Mouse (Mus musculus): Measurements from ENCODE around the gene Gm20532. TPM values are rescaled to one million over a fixed set of nuclear protein-coding genes. Genes with fewer than 3 reads are reported as not detected.

Gene Gm20532
- polyA plus RNA-seq, 1 experiment from 2014 or later = not detected

- H3K36me3 ChIP-seq = no peaks in the 10 kb centered on the region
- H3K4me1 ChIP-seq = peaks cover 26% of the 10 kb centered on the region
- H3K4me3 ChIP-seq = no peak overlapping the region
- WGBS = 91% methylated on average over 12 of the region's 12 CpGs
- H3K9me3 ChIP-seq (replicated peaks) = no peaks in the 10 kb centered on the region
- no peaks in the 10 kb centered on the region for H3K27me3 ChIP-seq (ENCODE audit: low read depth, poor library complexity, severe bottlenecking)
- no peak overlapping the region for H3K27ac ChIP-seq (replicated peaks)
- DNase-seq (ENCODE audit: low spot score) = no peak
Observed at GRCm38 (mm10) chr2:26591416-26591815, 5.0 kb downstream of the Gm20532 start.

- DNase-seq (ENCODE audit: low spot score) = no peak
- Histone ChIP-seq H3K27ac (replicated peaks) (no peak overlapping the region), H3K36me3 (no peaks in the 10 kb centered on the region), H3K4me1 (peaks cover 6% of the 10 kb centered on the region), H3K4me3 (no peak overlapping the region), H3K27me3 (ENCODE audit: low read depth, poor library complexity, severe bottlenecking) (no peaks in the 10 kb centered on the region), H3K9me3 (replicated peaks) (no peaks in the 10 kb centered on the region)
- WGBS = 79% methylated on average over 9 of the region's 9 CpGs
Observed at GRCm38 (mm10) chr2:26593211-26594021, 7.0 kb downstream of the Gm20532 start.

- Histone ChIP-seq H3K36me3 (no peaks in the 10 kb centered on the region), H3K4me1 (peaks cover under 1% of the 10 kb centered on the region; the same call in 1 of the 2 replicates), H3K27ac (replicated peaks) (no peak overlapping the region), H3K4me3 (no peak overlapping the region), H3K9me3 (replicated peaks) (no peaks in the 10 kb centered on the region), H3K27me3 (ENCODE audit: low read depth, poor library complexity, severe bottlenecking) (no peaks in the 10 kb centered on the region)
- DNase-seq (ENCODE audit: low spot score) = no peak
- 72% methylated on average over 9 of the region's 9 CpGs for WGBS
Observed at GRCm38 (mm10) chr2:26594022-26594346, 7.5 kb downstream of the Gm20532 start.

- Histone ChIP-seq H3K4me1 (no peaks in the 10 kb centered on the region), H3K36me3 (no peaks in the 10 kb centered on the region), H3K27me3 (ENCODE audit: low read depth, poor library complexity, severe bottlenecking) (no peaks in the 10 kb centered on the region), H3K27ac (replicated peaks) (no peak overlapping the region), H3K9me3 (replicated peaks) (no peaks in the 10 kb centered on the region), H3K4me3 (no peak overlapping the region)
- no peak for DNase-seq (ENCODE audit: low spot score)
- 90% methylated on average over 7 of the region's 7 CpGs for WGBS
Observed at GRCm38 (mm10) chr2:26594461-26594933, 8.1 kb downstream of the Gm20532 start.

GRCm38 (mm10) chr2:26594934-26595724 is 8.7 kb downstream of the Gm20532 start:
- 84% methylated on average over 6 of the region's 6 CpGs for WGBS
- no peak overlapping the region for H3K4me3 ChIP-seq
- no peak for DNase-seq (ENCODE audit: low spot score)

GRCm38 (mm10) chr2:26595725-26596435 is 9.4 kb downstream of the Gm20532 start:
- Histone ChIP-seq H3K27me3 (ENCODE audit: low read depth, poor library complexity, severe bottlenecking) (peaks cover 1% of the 10 kb centered on the region; the same call in 1 of the 2 replicates), H3K4me3 (no peak overlapping the region), H3K36me3 (no peaks in the 10 kb centered on the region), H3K4me1 (no peaks in the 10 kb centered on the region), H3K27ac (replicated peaks) (no peak overlapping the region), H3K9me3 (replicated peaks) (no peaks in the 10 kb centered on the region)
- DNase-seq (ENCODE audit: low spot score) = no peak
- WGBS = 91% methylated on average over 11 of the region's 11 CpGs

More at GRCm38 (mm10) chr2:26594934-26595724, 8.7 kb downstream of the Gm20532 start:
- no peaks in the 10 kb centered on the region for H3K4me1 ChIP-seq
- no peaks in the 10 kb centered on the region for H3K9me3 ChIP-seq (replicated peaks)
- no peak overlapping the region for H3K27ac ChIP-seq (replicated peaks)
- H3K27me3 ChIP-seq (ENCODE audit: low read depth, poor library complexity, severe bottlenecking) = no peaks in the 10 kb centered on the region
- no peaks in the 10 kb centered on the region for H3K36me3 ChIP-seq

GRCm38 (mm10) chr2:26596898-26597297 is 10.5 kb downstream of the Gm20532 start:
- no peak for DNase-seq (ENCODE audit: low spot score)
- 96% methylated on average over 3 of the region's 3 CpGs for WGBS
- Histone ChIP-seq H3K27ac (replicated peaks) (no peak overlapping the region), H3K4me3 (no peak overlapping the region), H3K27me3 (ENCODE audit: low read depth, poor library complexity, severe bottlenecking) (peaks cover 11% of the 10 kb centered on the region), H3K9me3 (replicated peaks) (no peaks in the 10 kb centered on the region), H3K36me3 (no peaks in the 10 kb centered on the region), H3K4me1 (no peaks in the 10 kb centered on the region)

- Histone ChIP-seq H3K27ac (replicated peaks) (no peak overlapping the region), H3K4me3 (no peak overlapping the region), H3K27me3 (ENCODE audit: low read depth, poor library complexity, severe bottlenecking) (peaks cover 20% of the 10 kb centered on the region), H3K36me3 (no peaks in the 10 kb centered on the region), H3K9me3 (replicated peaks) (no peaks in the 10 kb centered on the region), H3K4me1 (peaks cover under 1% of the 10 kb centered on the region; the same call in 1 of the 2 replicates)
- no peak for DNase-seq (ENCODE audit: low spot score)
- 90% methylated on average over 2 of the region's 2 CpGs for WGBS
Observed at GRCm38 (mm10) chr2:26597810-26598209, 11.4 kb downstream of the Gm20532 start.

GRCm38 (mm10) chr2:26598462-26598861 is 12.0 kb downstream of the Gm20532 start:
- H3K4me3 ChIP-seq = no peak overlapping the region
- peaks cover 27% of the 10 kb centered on the region for H3K27me3 ChIP-seq (ENCODE audit: low read depth, poor library complexity, severe bottlenecking)
- no peak for DNase-seq (ENCODE audit: low spot score)
- no peak overlapping the region for H3K27ac ChIP-seq (replicated peaks)
- 88% methylated on average over 3 of the region's 3 CpGs for WGBS
- peaks cover 7% of the 10 kb centered on the region for H3K4me1 ChIP-seq
- H3K36me3 ChIP-seq = no peaks in the 10 kb centered on the region
- H3K9me3 ChIP-seq (replicated peaks) = no peaks in the 10 kb centered on the region

- Histone ChIP-seq H3K27ac (replicated peaks) (no peak overlapping the region), H3K36me3 (no peaks in the 10 kb centered on the region), H3K9me3 (replicated peaks) (no peaks in the 10 kb centered on the region), H3K4me1 (peaks cover 19% of the 10 kb centered on the region), H3K27me3 (ENCODE audit: low read depth, poor library complexity, severe bottlenecking) (peaks cover 42% of the 10 kb centered on the region), H3K4me3 (no peak overlapping the region)
- no peak for DNase-seq (ENCODE audit: low spot score)
- 87% methylated on average over 4 of the region's 4 CpGs for WGBS
Observed at GRCm38 (mm10) chr2:26599965-26600364, 13.5 kb downstream of the Gm20532 start.

- Histone ChIP-seq H3K9me3 (replicated peaks) (no peaks in the 10 kb centered on the region), H3K4me1 (peaks cover 19% of the 10 kb centered on the region), H3K4me3 (no peak overlapping the region), H3K27me3 (ENCODE audit: low read depth, poor library complexity, severe bottlenecking) (peaks cover 49% of the 10 kb centered on the region), H3K27ac (replicated peaks) (no peak overlapping the region), H3K36me3 (no peaks in the 10 kb centered on the region)
- DNase-seq (ENCODE audit: low spot score) = no peak
- 93% methylated on average over 2 of the region's 2 CpGs for WGBS
Observed at GRCm38 (mm10) chr2:26600664-26601063, 14.2 kb downstream of the Gm20532 start.

- peaks cover 19% of the 10 kb centered on the region for H3K4me1 ChIP-seq
- DNase-seq (ENCODE audit: low spot score) = no peak
- 92% methylated on average over 1 of the region's 1 CpGs for WGBS
- H3K9me3 ChIP-seq (replicated peaks) = no peaks in the 10 kb centered on the region
- H3K36me3 ChIP-seq = no peaks in the 10 kb centered on the region
- no peak overlapping the region for H3K4me3 ChIP-seq
- H3K27me3 ChIP-seq (ENCODE audit: low read depth, poor library complexity, severe bottlenecking) = peaks cover 58% of the 10 kb centered on the region
- H3K27ac ChIP-seq (replicated peaks) = no peak overlapping the region
Observed at GRCm38 (mm10) chr2:26601595-26601994, 15.2 kb downstream of the Gm20532 start.

Measured in midbrain, embryonic 10.5 days (tissue).